Mouse (Mus musculus): ENCODE results near the gene Slit3.

Slit3 gene

DNA sequence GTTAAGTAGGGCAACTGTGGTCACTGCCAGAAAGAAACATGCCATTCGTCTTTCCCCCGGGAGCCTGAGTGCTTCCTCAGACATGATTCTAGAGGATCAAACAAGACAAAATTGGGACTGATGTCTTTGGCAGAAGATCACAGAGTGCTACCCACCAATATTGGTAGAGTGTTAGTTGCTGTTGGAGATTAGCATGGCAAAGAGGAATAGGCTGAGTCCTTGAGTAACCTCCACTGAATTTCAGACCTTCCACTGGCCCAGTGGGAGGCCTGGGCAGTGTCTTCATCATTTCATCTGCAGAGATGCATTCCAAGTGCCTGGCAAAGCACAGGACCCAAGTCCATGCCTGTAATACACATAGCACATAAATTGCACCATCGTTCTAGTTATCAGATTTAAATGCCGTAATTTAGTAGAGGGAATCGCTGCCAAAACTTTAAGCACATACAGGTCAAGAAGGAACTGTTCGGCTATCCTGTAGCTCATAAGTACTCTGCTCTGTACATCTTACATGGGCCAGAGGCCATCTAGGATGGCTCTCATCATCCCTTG is 77.6 kb downstream of the Slit3 start:
- DNase-seq (ENCODE audit: low spot score), result no peak

GRCm38 (mm10) chr11:35202332-35202731 is 81.3 kb downstream of the Slit3 start:
- DNase-seq (ENCODE audit: low spot score), result no peak

GRCm38 (mm10) chr11:35203673-35204072 is 82.6 kb downstream of the Slit3 start:
- DNase-seq (ENCODE audit: low spot score), result no peak

GRCm38 (mm10) chr11:35204084-35204483 is 83.1 kb downstream of the Slit3 start:
- no peak for DNase-seq (ENCODE audit: low spot score)

- DNase-seq (ENCODE audit: low spot score), result no peak
Measured at GRCm38 (mm10) chr11:35210728-35211682, 90.0 kb downstream of the Slit3 start.

DNA sequence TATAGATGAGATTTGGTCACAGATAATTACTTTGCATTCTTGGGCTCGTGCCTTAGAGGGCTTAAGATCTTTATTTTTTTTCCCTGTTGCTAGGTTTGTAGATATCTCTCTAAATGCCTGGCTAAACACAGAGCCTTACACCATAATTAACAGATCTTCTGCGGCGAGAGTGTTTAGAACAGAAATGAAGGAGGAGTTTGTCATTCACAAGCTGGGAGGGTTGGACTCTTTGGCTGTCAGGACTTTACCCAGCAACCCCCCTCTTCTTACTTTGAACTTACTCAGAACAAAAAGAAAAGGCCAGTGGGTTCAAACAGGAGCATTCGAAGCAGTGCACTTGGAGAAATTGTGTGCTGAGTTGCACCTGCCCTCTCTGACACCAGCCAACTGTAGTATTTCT is 103.0 kb downstream of the Slit3 start:
- no peak for DNase-seq (ENCODE audit: low spot score)

- DNase-seq (ENCODE audit: low spot score), result no peak
Measured at GRCm38 (mm10) chr11:35231361-35232090, 110.5 kb downstream of the Slit3 start.

- DNase-seq (ENCODE audit: low spot score), result no peak
Measured at GRCm38 (mm10) chr11:35232321-35232720, 111.3 kb downstream of the Slit3 start.

- no peak for DNase-seq (ENCODE audit: low spot score)
Measured at GRCm38 (mm10) chr11:35241379-35241778, 120.4 kb downstream of the Slit3 start.

DNA sequence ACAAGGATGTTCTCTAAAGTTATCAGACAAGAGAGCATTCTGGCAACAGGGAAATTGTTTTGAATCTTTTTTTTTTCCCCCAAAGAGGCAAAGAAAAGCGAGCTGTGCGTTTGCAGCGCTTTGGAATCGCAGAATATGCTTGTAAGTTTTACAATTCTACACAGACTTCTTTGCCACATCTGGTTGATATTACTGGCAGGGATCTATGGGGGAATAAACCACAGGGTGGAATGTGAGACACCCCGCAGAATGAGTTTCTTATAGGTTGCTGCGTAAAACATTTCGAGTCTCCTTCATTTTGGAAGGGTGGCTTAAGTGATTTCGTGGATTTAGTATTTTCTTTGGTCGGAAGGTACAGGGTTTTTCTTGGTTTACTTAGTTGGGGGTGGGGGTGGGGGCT is 122.6 kb downstream of the Slit3 start:
- DNase-seq (ENCODE audit: low spot score), result no peak

DNA sequence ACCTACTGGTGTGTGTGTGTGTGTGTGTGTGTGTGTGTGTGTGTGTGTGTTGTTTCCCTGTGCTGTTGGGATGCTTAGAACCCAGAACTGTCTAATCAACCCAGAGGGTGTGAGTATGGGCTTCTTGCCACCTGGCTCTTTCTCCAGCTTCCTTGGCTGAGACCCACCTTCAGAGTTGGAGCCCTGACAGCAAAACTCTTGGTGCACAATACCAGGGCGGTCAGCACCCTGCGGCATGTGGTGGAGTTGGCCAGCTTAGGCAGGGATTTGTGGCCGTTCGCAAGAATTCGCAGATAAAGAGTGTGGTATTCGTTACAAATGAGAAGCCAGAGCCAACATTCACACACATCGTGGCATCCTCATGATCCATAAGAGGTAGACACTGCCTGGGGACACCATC is 123.5 kb downstream of the Slit3 start:
- peak; percentile 46 for DNase-seq (ENCODE audit: low spot score)

- DNase-seq (ENCODE audit: low spot score), result no peak
Measured at GRCm38 (mm10) chr11:35246623-35247022, 125.6 kb downstream of the Slit3 start.

- DNase-seq (ENCODE audit: low spot score), result no peak
Measured at GRCm38 (mm10) chr11:35248088-35248487, 127.1 kb downstream of the Slit3 start.

DNA sequence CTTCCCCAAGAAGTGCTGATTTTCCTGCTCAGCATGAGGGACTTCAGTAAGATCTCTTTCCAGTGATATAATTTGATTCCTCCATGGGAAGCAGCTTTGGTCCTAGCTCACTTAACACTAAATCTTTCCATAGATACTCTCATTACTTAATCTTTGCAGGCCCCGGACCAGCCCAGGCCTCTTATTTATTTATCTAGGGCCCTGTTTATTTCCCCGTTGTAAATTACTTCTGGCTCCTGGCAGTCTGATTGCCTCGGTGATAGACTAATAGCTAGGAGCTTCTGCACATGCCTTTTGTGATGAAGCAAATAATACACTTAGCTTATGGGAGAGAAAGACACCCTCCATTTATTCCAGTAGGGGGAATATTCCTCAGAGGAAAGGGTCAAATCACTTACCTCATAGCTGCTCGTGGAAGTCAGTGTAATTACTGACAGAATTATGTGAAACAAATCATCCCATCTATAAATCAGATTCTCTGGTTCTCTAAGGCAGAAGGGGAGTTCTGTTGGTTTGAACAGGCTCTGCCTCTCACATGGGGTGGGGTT is 129.9 kb downstream of the Slit3 start:
- DNase-seq (ENCODE audit: low spot score), result no peak

- DNase-seq (ENCODE audit: low spot score), result no peak
Measured at GRCm38 (mm10) chr11:35251910-35252309, 130.9 kb downstream of the Slit3 start.

GRCm38 (mm10) chr11:35257351-35257750 is 136.3 kb downstream of the Slit3 start:
- no peak for DNase-seq (ENCODE audit: low spot score)

DNA sequence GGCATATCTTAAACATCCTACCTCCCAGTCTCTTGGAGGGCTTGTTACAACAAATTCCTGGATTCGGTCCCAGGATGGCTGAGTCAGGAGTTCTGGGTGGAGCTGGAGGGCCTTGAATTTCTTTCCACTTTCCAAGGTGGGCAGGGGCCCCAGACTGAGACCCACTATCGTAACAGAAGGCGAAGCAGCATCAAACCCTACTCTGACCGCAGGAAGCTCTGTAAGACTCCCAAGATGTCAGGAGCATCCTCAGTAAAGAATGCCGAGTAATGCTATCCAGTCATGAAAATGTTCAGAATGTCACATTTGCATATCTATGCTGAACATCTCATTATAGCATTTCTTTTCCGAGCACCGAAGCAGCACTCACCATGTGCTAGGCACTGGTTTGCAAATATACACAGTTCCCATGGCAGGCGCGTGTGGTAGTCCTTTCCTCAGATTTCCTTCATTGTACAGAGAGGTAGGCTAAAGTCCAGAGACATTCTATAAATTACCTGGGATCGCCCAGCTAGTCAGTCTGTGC is 140.6 kb downstream of the Slit3 start:
- no peak for DNase-seq (ENCODE audit: low spot score)

- no peak for DNase-seq (ENCODE audit: low spot score)
Measured at GRCm38 (mm10) chr11:35262289-35262941, 141.4 kb downstream of the Slit3 start.

DNA sequence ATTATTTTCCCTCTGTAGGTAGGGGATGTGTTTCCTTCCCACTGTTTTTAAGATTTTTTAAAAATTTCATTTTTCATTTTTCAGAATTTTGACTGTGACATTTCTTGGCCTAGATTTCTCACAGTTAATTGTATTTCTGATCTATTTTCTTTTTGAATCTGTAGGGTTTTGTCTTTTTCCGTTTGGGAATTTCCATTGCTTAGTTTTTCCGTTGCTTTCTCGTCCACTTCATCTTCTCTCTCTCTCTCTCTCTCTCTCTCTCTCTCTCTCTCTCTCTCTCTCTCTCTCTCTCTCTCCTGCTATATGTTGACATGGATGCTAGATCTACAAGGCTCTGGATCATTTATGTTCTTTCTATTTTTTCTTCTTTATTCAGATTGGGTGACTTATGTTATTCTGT is 143.7 kb downstream of the Slit3 start:
- no peak for DNase-seq (ENCODE audit: low spot score)

GRCm38 (mm10) chr11:35270396-35270795 is 149.4 kb downstream of the Slit3 start:
- DNase-seq (ENCODE audit: low spot score), result no peak

DNA sequence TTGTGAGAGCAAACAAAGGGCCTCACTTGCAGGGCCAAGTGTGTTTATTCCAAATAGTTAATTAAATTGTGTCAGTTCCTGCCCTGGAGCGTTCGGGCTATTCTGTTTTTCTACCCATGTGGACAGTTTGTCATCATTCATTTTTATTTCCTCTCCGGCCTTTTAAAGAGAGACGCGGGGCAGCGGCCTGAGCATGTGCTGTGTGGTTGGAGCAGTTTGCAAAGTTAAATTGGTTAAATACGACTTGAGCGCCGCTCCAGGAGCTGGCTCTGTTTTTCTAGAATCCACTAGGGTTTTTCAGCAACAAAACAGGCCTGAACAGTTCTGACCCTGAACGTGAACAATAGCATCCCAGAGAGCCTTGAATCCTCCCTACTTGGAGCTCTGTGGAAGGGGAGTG is 152.4 kb downstream of the Slit3 start:
- DNase-seq (ENCODE audit: low spot score), result no peak

- no peak for DNase-seq (ENCODE audit: low spot score)
Measured at GRCm38 (mm10) chr11:35274036-35274435, 153.0 kb downstream of the Slit3 start.

All from testis, postnatal 10 days (tissue).